Mouse (Mus musculus) midbrain, embryonic 16.5 days (tissue): Measurements from ENCODE around the gene Ssna1. TPM values are rescaled to one million over a fixed set of nuclear protein-coding genes. Genes with fewer than 3 reads are reported as not detected.

Experiments used
- ATAC-seq: fragments of 200-750 bp; cut with Nextera tagmentation; 2 replicates; pipeline ENCODE4 v1.8.0; 2017; ENCODE audit warnings: moderate TSS enrichment
- H3K27ac ChIP-seq: fragments of 300-500 bp; sonication (generic); 2 replicates; pipeline ENCODE4 v1.5.1; 2014; ENCODE audit warnings: mild to moderate bottlenecking, low read length, mixed read lengths
- H3K27me3 ChIP-seq: fragments of 300-500 bp; sonication (generic); 2 replicates; pipeline ENCODE4 v1.6.1; 2014; ENCODE audit warnings: low read depth, low read length, mixed read lengths; ENCODE audit not compliant: control insufficient read depth, insufficient read depth
- H3K36me3 ChIP-seq: fragments of 300-500 bp; sonication (generic); 2 replicates; pipeline ENCODE4 v1.6.1; 2014; ENCODE audit warnings: mild to moderate bottlenecking, low read length, moderate library complexity, mixed read lengths; ENCODE audit not compliant: control insufficient read depth, insufficient read depth
- H3K4me1 ChIP-seq: fragments of 300-500 bp; sonication (generic); 2 replicates; pipeline ENCODE4 v1.6.1; 2014; ENCODE audit warnings: mild to moderate bottlenecking, low read length, mixed read lengths; ENCODE audit not compliant: control insufficient read depth, insufficient read depth
- H3K4me2 ChIP-seq: fragments of 300-500 bp; sonication (generic); 2 replicates; pipeline ENCODE4 v1.6.1; 2014; ENCODE audit warnings: mild to moderate bottlenecking, low read length, mixed read lengths
- H3K4me3 ChIP-seq: fragments of 300-500 bp; sonication (generic); 2 replicates; pipeline ENCODE4 v1.5.1; 2014; ENCODE audit warnings: low read depth, mild to moderate bottlenecking, low read length, moderate library complexity, mixed read lengths
- H3K9ac ChIP-seq: fragments of 300-500 bp; sonication (generic); 2 replicates; pipeline ENCODE4 v1.6.1; 2014; ENCODE audit warnings: low read depth, low read length, mixed read lengths
- H3K9me3 ChIP-seq: fragments of 300-500 bp; sonication (generic); replicated peaks from 2 replicates; pipeline ENCODE4 v1.6.1; 2014; ENCODE audit warnings: mild to moderate bottlenecking, low read length, mixed read lengths; ENCODE audit not compliant: control insufficient read depth, poor library complexity, severe bottlenecking
- WGBS: fragments of 180-500 bp; shearing (Covaris S2); extraction: QIAGEN DNeasy Blood & Tissue Kit; methylation state at CpG from one replicate; pipeline ENCODE4 v1.1.7; 2014; 5-methylcytosine and 5-hydroxymethylcytosine counted together
- polyA plus RNA-seq: library from polyadenylated mRNA; unstranded; fragments of >200 nt; fragmentation: Nextera tagmentation; extraction: Ambion mirVana; gene quantifications from 2 replicates; pipeline ENCODE4 v1.2.1, GENCODE M21; 2015

Gene Ssna1
- polyA plus RNA-seq, 1 experiment from 2014 or later, result 175 TPM

- Histone ChIP-seq H3K4me3 (peak overlapping the region; percentile 5; the same call in 1 of the 2 replicates), H3K9me3 (no peaks in the 10 kb centered on the region), H3K36me3 (peaks cover 21% of the 10 kb centered on the region), H3K27me3 (peaks cover 62% of the 10 kb centered on the region), H3K27ac (no peak overlapping the region), H3K4me1 (peaks cover 23% of the 10 kb centered on the region), H3K9ac (no peak overlapping the region; the same call in 1 of the 2 replicates), H3K4me2 (peak overlapping the region; percentile 35)
- 7% methylated on average over 30 of the region's 32 CpGs for WGBS
- ATAC-seq, result no peak
Measured at GRCm38 (mm10) chr2:25291184-25292053, 19.2 kb upstream of the Ssna1 start.

GRCm38 (mm10) chr2:25290816-25291130 lies 18.5 kb upstream of the Ssna1 start:
- peak; percentile 29 for ATAC-seq
- peak overlapping the region; percentile 35 for H3K4me2 ChIP-seq
- peaks cover 23% of the 10 kb centered on the region for H3K4me1 ChIP-seq
- WGBS, result 1% methylated on average over 18 of the region's 18 CpGs
- H3K9me3 ChIP-seq, result no peaks in the 10 kb centered on the region
- no peak overlapping the region for H3K27ac ChIP-seq
- H3K27me3 ChIP-seq, result peaks cover 62% of the 10 kb centered on the region
- peak overlapping the region; percentile 5 for H3K4me3 ChIP-seq
- H3K36me3 ChIP-seq, result peaks cover 18% of the 10 kb centered on the region; the same call in 1 of the 2 replicates
- H3K9ac ChIP-seq, result peak overlapping the region; percentile 42; the same call in 1 of the 2 replicates

GRCm38 (mm10) chr2:25290101-25290815 lies 18.0 kb upstream of the Ssna1 start:
- H3K4me2 ChIP-seq, result peak overlapping the region; percentile 35
- H3K27me3 ChIP-seq, result peaks cover 62% of the 10 kb centered on the region
- peak; percentile 65 for ATAC-seq
- peaks cover 18% of the 10 kb centered on the region for H3K36me3 ChIP-seq
- peak overlapping the region; percentile 5 for H3K4me3 ChIP-seq
- H3K9ac ChIP-seq, result peak overlapping the region; percentile 42; the same call in 1 of the 2 replicates
- peaks cover 23% of the 10 kb centered on the region for H3K4me1 ChIP-seq
- no peak overlapping the region for H3K27ac ChIP-seq
- 1% methylated on average over 54 of the region's 54 CpGs for WGBS
- no peaks in the 10 kb centered on the region for H3K9me3 ChIP-seq

GRCm38 (mm10) chr2:25289651-25290050 lies 17.4 kb upstream of the Ssna1 start, which contains the start of gene Lrrc26:
Gene Lrrc26 (plus strand): TSS chr2:25289915.
- WGBS, result 6% methylated on average over 11 of the region's 11 CpGs
- Histone ChIP-seq H3K4me1 (peaks cover 23% of the 10 kb centered on the region), H3K27me3 (peaks cover 58% of the 10 kb centered on the region), H3K9me3 (no peaks in the 10 kb centered on the region), H3K4me2 (peak within 1 kb of the TSS; percentile 35), H3K27ac (no peak within 1 kb of the TSS), H3K4me3 (peak within 1 kb of the TSS; percentile 5), H3K9ac (peak within 1 kb of the TSS; percentile 42; the same call in 1 of the 2 replicates), H3K36me3 (peaks cover 19% of the 10 kb centered on the region)
- ATAC-seq, result no peak

GRCm38 (mm10) chr2:25288734-25289345 lies 16.6 kb upstream of the Ssna1 start:
- Histone ChIP-seq H3K36me3 (peaks cover 19% of the 10 kb centered on the region), H3K9me3 (no peaks in the 10 kb centered on the region), H3K4me3 (no peak overlapping the region), H3K27me3 (peaks cover 50% of the 10 kb centered on the region), H3K27ac (no peak overlapping the region), H3K4me1 (peaks cover 23% of the 10 kb centered on the region), H3K4me2 (no peak overlapping the region), H3K9ac (no peak overlapping the region)
- no peak for ATAC-seq
- 86% methylated on average over 7 of the region's 7 CpGs for WGBS

GRCm38 (mm10) chr2:25287927-25288649 lies 15.8 kb upstream of the Ssna1 start, which contains the start of gene Tmem210:
Gene Tmem210 (plus strand): TSS chr2:25288145.
- no peaks in the 10 kb centered on the region for H3K9me3 ChIP-seq
- H3K36me3 ChIP-seq, result peaks cover 19% of the 10 kb centered on the region
- H3K4me1 ChIP-seq, result peaks cover 23% of the 10 kb centered on the region
- H3K4me2 ChIP-seq, result no peak within 1 kb of the TSS
- H3K9ac ChIP-seq, result no peak within 1 kb of the TSS
- H3K27me3 ChIP-seq, result peaks cover 43% of the 10 kb centered on the region
- no peak within 1 kb of the TSS for H3K4me3 ChIP-seq
- WGBS, result 81% methylated on average over 6 of the region's 6 CpGs
- H3K27ac ChIP-seq, result no peak within 1 kb of the TSS
- ATAC-seq, result no peak

GRCm38 (mm10) chr2:25286837-25287636 lies 14.8 kb upstream of the Ssna1 start:
- 59% methylated on average over 7 of the region's 7 CpGs for WGBS
- H3K4me1 ChIP-seq, result peaks cover 18% of the 10 kb centered on the region
- no peak overlapping the region for H3K4me3 ChIP-seq
- H3K4me2 ChIP-seq, result no peak overlapping the region
- H3K27me3 ChIP-seq, result peaks cover 33% of the 10 kb centered on the region
- no peak overlapping the region for H3K9ac ChIP-seq
- ATAC-seq, result no peak
- H3K27ac ChIP-seq, result no peak overlapping the region
- H3K9me3 ChIP-seq, result no peaks in the 10 kb centered on the region
- peaks cover 22% of the 10 kb centered on the region for H3K36me3 ChIP-seq

- Histone ChIP-seq H3K9me3 (no peaks in the 10 kb centered on the region), H3K27me3 (peaks cover 26% of the 10 kb centered on the region), H3K4me1 (peaks cover 14% of the 10 kb centered on the region), H3K4me2 (no peak overlapping the region), H3K4me3 (no peak overlapping the region), H3K36me3 (peaks cover 22% of the 10 kb centered on the region), H3K9ac (no peak overlapping the region), H3K27ac (no peak overlapping the region)
- 87% methylated on average over 1 of the region's 1 CpGs for WGBS
- ATAC-seq, result no peak
Measured at GRCm38 (mm10) chr2:25286314-25286713, 14.1 kb upstream of the Ssna1 start.
